Mouse (Mus musculus): Measurements from ENCODE around the gene Abca1. TPM values are rescaled to one million over a fixed set of nuclear protein-coding genes. Genes with fewer than 3 reads are reported as not detected.

Gene Abca1
- polyA plus RNA-seq, 1 experiment from 2014 or later = 6.8 TPM

DNA sequence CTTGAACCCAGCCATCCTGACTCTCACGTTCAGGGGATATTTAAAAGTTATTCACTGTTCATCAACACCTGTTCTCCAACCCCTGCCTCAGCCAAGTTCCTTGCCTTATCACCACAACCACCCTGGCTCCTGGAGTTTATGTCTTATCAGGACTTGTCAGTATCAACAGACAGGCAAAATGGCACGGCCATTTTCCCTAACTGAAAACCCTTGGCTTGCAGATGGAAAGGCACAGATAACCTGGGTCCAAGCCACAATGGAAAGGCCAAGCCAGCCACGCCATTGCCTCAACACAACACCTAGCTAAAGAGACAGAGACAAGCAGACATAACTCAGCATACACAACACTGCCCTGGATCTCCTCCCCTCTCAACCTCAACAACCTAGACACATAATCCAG is 38.6 kb downstream of the Abca1 start:
- Histone ChIP-seq H3K9me3 (no peaks in the 10 kb centered on the region), H3K27me3 (no peaks in the 10 kb centered on the region), H3K9ac (replicated peaks) (no peak overlapping the region), H3K4me3 (replicated peaks) (no peak overlapping the region), H3K36me3 (peaks cover 4% of the 10 kb centered on the region), H3K4me2 (no peak overlapping the region), H3K27ac (no peak overlapping the region), H3K4me1 (replicated peaks) (0 out of 2 replicates have a peak, but pooled peaks cover 3% of the 10 kb centered on the region)
- ATAC-seq (ENCODE audit: insufficient number of reproducible peaks, insufficient read depth, low FRiP score, low TSS enrichment, low read depth) = no peak
- WGBS = 88% methylated on average over 3 of the region's 3 CpGs

DNA sequence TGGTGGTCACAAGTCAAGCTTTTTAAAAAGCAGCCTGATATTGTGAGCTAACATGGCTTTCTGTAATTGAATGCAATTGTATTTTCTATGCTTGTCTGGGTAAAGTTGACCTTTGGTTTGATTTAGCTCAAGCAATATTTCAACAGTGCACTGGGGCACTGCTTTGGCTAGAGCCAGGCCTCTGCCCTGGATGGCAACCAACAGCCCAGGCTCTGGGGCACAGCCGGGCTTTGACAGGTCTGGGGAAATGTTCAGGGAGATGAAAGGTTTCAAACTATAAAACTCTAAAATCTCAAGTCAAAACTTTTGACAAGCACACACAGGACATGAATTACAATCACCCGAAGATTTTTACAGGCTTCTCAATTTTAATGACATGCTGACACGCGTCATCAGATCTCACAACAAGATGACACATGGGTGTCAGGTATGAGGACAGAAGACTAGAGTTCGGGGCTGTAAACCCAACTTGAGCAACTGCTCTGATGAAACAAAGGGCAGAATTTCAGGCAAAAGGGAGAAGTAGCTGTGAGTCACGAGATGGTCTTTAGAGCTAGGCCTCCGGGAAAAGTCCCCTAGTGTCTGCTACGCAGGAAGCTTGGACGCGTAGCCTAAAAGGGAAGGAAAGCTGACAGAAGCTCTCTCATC is 39.5 kb downstream of the Abca1 start:
- Histone ChIP-seq H3K4me2 (no peak overlapping the region), H3K4me3 (replicated peaks) (no peak overlapping the region), H3K9me3 (no peaks in the 10 kb centered on the region), H3K4me1 (replicated peaks) (peaks cover 12% of the 10 kb centered on the region; the same call in 1 of the 2 replicates), H3K9ac (replicated peaks) (no peak overlapping the region), H3K27me3 (no peaks in the 10 kb centered on the region), H3K36me3 (no peaks in the 10 kb centered on the region), H3K27ac (no peak overlapping the region)
- no peak for ATAC-seq (ENCODE audit: insufficient number of reproducible peaks, insufficient read depth, low FRiP score, low TSS enrichment, low read depth)
- WGBS = 81% methylated on average over 10 of the region's 10 CpGs

DNA sequence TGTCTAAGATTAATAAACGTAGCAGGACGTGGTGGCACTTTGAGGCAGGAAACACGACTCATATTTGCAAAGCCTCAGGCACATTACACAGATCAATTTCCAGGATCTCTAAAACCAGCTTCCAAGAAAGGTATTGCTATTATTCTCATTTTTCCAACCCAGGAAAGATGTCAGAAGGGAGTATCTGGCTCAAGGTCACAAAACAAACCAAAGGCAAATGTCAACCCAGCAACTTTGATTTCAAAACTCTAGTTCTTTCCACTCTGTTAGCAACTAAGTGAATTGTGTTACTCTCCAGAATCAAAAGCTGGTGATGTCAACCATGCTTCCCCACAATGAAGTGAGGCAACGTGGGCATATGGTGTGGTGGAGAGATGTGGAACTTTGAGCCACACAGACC is 41.1 kb downstream of the Abca1 start:
- WGBS = 63% methylated on average over 4 of the region's 4 CpGs
- no peak overlapping the region for H3K27ac ChIP-seq
- H3K9me3 ChIP-seq = no peaks in the 10 kb centered on the region
- no peak for ATAC-seq (ENCODE audit: insufficient number of reproducible peaks, insufficient read depth, low FRiP score, low TSS enrichment, low read depth)
- peaks cover 2% of the 10 kb centered on the region; the same call in 1 of the 2 replicates for H3K36me3 ChIP-seq
- H3K4me3 ChIP-seq (replicated peaks) = no peak overlapping the region
- no peaks in the 10 kb centered on the region for H3K27me3 ChIP-seq
- H3K4me2 ChIP-seq = no peak overlapping the region
- H3K9ac ChIP-seq (replicated peaks) = no peak overlapping the region
- peaks cover 12% of the 10 kb centered on the region; the same call in 1 of the 2 replicates for H3K4me1 ChIP-seq (replicated peaks)

- ATAC-seq (ENCODE audit: insufficient number of reproducible peaks, insufficient read depth, low FRiP score, low TSS enrichment, low read depth) = no peak
- no peak overlapping the region for H3K4me3 ChIP-seq (replicated peaks)
- no peaks in the 10 kb centered on the region for H3K27me3 ChIP-seq
- H3K9ac ChIP-seq (replicated peaks) = no peak overlapping the region
- H3K27ac ChIP-seq = no peak overlapping the region
- H3K36me3 ChIP-seq = peaks cover 9% of the 10 kb centered on the region
- H3K9me3 ChIP-seq = no peaks in the 10 kb centered on the region
- peaks cover 12% of the 10 kb centered on the region; the same call in 1 of the 2 replicates for H3K4me1 ChIP-seq (replicated peaks)
- H3K4me2 ChIP-seq = no peak overlapping the region
These were observed 42.1 kb downstream of the Abca1 start for GRCm38 (mm10) chr4:53117610-53118009.

DNA sequence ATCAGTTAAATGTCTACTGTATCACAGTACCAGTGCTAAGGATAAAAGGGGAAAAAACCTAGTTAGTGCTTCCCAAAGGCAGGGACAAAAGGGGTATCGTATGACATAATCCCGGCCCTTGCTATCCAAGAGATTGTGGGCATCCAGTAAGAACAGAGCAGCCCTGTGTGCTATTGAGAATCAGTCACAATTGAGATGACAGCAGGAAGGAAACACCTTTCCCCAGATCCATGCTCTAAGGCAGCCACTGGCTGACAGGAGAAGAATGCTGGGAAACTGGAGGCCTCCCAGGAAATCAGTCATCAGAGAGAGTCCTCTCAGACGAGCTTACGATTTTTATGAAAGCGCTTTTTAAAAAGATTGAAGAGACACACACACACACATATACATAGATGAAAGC is 42.6 kb downstream of the Abca1 start:
- no peak overlapping the region for H3K27ac ChIP-seq
- H3K9me3 ChIP-seq = no peaks in the 10 kb centered on the region
- H3K4me2 ChIP-seq = no peak overlapping the region
- no peak overlapping the region for H3K9ac ChIP-seq (replicated peaks)
- H3K27me3 ChIP-seq = no peaks in the 10 kb centered on the region
- WGBS = 70% methylated on average over 5 of the region's 5 CpGs
- ATAC-seq (ENCODE audit: insufficient number of reproducible peaks, insufficient read depth, low FRiP score, low TSS enrichment, low read depth) = no peak
- H3K4me3 ChIP-seq (replicated peaks) = no peak overlapping the region
- H3K4me1 ChIP-seq (replicated peaks) = peaks cover 12% of the 10 kb centered on the region; the same call in 1 of the 2 replicates
- H3K36me3 ChIP-seq = peaks cover 9% of the 10 kb centered on the region

DNA sequence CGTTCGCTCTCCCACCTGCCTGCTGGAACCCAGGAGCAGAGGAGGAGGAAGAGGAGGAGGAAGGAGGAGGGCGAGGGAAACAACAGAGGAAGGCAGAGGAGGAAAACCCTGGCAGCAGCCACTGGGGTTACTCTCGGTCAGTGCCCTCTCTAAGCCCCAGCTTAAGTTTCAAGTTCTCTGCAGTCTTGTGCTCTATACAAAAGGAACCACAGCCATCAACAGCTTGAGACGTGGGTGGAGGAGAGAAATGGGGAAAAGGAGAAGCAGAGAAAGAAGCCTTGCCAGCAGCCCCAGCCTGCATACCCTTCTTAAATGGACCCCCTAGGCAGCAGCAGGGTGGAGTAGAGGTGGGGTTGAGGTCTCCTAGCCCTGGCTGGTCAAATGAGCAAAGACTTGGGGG is 43.8 kb downstream of the Abca1 start:
- H3K36me3 ChIP-seq = peaks cover 9% of the 10 kb centered on the region
- H3K27ac ChIP-seq = no peak overlapping the region
- 52% methylated on average over 3 of the region's 5 CpGs for WGBS
- H3K4me2 ChIP-seq = no peak overlapping the region
- no peak overlapping the region for H3K4me3 ChIP-seq (replicated peaks)
- ATAC-seq (ENCODE audit: insufficient number of reproducible peaks, insufficient read depth, low FRiP score, low TSS enrichment, low read depth) = no peak
- H3K9me3 ChIP-seq = no peaks in the 10 kb centered on the region
- no peaks in the 10 kb centered on the region for H3K27me3 ChIP-seq
- H3K4me1 ChIP-seq (replicated peaks) = peaks cover 12% of the 10 kb centered on the region; the same call in 1 of the 2 replicates
- no peak overlapping the region for H3K9ac ChIP-seq (replicated peaks)

- Histone ChIP-seq H3K4me1 (replicated peaks) (peaks cover 12% of the 10 kb centered on the region; the same call in 1 of the 2 replicates), H3K27me3 (no peaks in the 10 kb centered on the region), H3K27ac (no peak overlapping the region), H3K4me2 (no peak overlapping the region), H3K9ac (replicated peaks) (no peak overlapping the region), H3K4me3 (replicated peaks) (no peak overlapping the region), H3K9me3 (no peaks in the 10 kb centered on the region), H3K36me3 (peaks cover 9% of the 10 kb centered on the region)
- ATAC-seq (ENCODE audit: insufficient number of reproducible peaks, insufficient read depth, low FRiP score, low TSS enrichment, low read depth) = no peak
- WGBS = 64% methylated on average over 4 of the region's 4 CpGs
These were observed 44.3 kb downstream of the Abca1 start for GRCm38 (mm10) chr4:53115410-53115809.

GRCm38 (mm10) chr4:53111919-53112355 is 47.8 kb downstream of the Abca1 start:
- Histone ChIP-seq H3K4me1 (replicated peaks) (peaks cover 9% of the 10 kb centered on the region; the same call in 1 of the 2 replicates), H3K27me3 (no peaks in the 10 kb centered on the region), H3K4me2 (no peak overlapping the region), H3K9ac (replicated peaks) (no peak overlapping the region), H3K4me3 (replicated peaks) (no peak overlapping the region), H3K27ac (no peak overlapping the region), H3K36me3 (peaks cover 12% of the 10 kb centered on the region), H3K9me3 (no peaks in the 10 kb centered on the region)
- WGBS = 66% methylated on average over 4 of the region's 4 CpGs
- no peak for ATAC-seq (ENCODE audit: insufficient number of reproducible peaks, insufficient read depth, low FRiP score, low TSS enrichment, low read depth)

DNA sequence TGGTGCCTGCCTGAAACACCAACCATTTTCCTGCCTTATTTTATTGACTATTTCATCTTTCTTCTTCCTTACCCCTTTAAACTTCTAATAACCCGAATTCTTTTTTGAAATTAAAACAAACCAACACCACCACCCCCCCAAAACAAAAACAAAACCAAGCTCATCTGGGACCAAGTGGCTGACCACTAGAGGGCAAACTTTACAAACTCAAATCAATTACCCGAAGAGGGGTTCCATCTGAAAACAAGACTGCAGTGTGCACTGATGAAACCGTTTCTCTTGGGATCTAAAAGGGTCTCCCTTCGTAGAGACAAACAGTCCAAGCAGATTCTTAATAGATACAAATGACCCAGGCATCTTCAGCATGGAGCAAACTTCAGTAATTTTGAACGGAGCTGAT is 49.3 kb downstream of the Abca1 start:
- 36% methylated on average over 5 of the region's 5 CpGs for WGBS
- no peak overlapping the region for H3K9ac ChIP-seq (replicated peaks)

GRCm38 (mm10) chr4:53109381-53109928 is 50.2 kb downstream of the Abca1 start:
- 71% methylated on average over 9 of the region's 9 CpGs for WGBS
- ATAC-seq (ENCODE audit: insufficient number of reproducible peaks, insufficient read depth, low FRiP score, low TSS enrichment, low read depth) = no peak
- H3K4me3 ChIP-seq (replicated peaks) = no peak overlapping the region

More for the DNA sequence above, 49.3 kb downstream of the Abca1 start:
- H3K9me3 ChIP-seq = no peaks in the 10 kb centered on the region
- peaks cover 12% of the 10 kb centered on the region for H3K36me3 ChIP-seq
- ATAC-seq (ENCODE audit: insufficient number of reproducible peaks, insufficient read depth, low FRiP score, low TSS enrichment, low read depth) = no peak
- no peak overlapping the region for H3K4me3 ChIP-seq (replicated peaks)
- no peaks in the 10 kb centered on the region for H3K27me3 ChIP-seq
- H3K27ac ChIP-seq = no peak overlapping the region
- peaks cover 2% of the 10 kb centered on the region; the same call in 1 of the 2 replicates for H3K4me1 ChIP-seq (replicated peaks)
- H3K4me2 ChIP-seq = no peak overlapping the region

DNA sequence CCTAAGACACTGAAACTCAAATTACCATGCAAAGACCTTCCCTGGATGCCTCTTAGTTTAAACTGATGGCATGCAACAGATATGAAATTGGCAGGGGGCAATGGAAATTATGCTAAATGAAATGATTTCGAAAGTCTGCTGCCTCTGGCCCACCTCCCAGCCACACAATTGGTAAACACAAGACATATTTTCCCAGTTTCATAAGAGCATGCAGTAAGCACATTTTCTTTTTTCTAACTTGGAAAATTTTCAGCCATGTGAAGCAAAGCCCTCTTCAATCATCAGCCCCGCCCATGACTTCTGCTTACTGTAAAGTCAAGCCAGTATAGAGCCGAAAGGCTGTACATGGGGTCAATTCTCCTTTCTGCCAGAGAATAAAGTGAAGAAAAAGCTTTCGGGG is 51.5 kb downstream of the Abca1 start:
- no peak for ATAC-seq (ENCODE audit: insufficient number of reproducible peaks, insufficient read depth, low FRiP score, low TSS enrichment, low read depth)

More at GRCm38 (mm10) chr4:53109381-53109928, 50.2 kb downstream of the Abca1 start:
- Histone ChIP-seq H3K27me3 (no peaks in the 10 kb centered on the region), H3K27ac (no peak overlapping the region), H3K4me1 (replicated peaks) (no peaks in the 10 kb centered on the region), H3K36me3 (peaks cover 16% of the 10 kb centered on the region), H3K9ac (replicated peaks) (no peak overlapping the region), H3K9me3 (no peaks in the 10 kb centered on the region), H3K4me2 (no peak overlapping the region)

More for the DNA sequence above, 51.5 kb downstream of the Abca1 start:
- no peak overlapping the region for H3K27ac ChIP-seq
- no peak overlapping the region for H3K9ac ChIP-seq (replicated peaks)
- no peak overlapping the region for H3K4me2 ChIP-seq
- whole genome bisulfite sequencing = 86% methylated on average over 4 of the region's 4 CpGs
- no peaks in the 10 kb centered on the region for H3K4me1 ChIP-seq (replicated peaks)
- peaks cover 9% of the 10 kb centered on the region for H3K36me3 ChIP-seq
- H3K27me3 ChIP-seq = no peaks in the 10 kb centered on the region
- H3K4me3 ChIP-seq (replicated peaks) = no peak overlapping the region
- H3K9me3 ChIP-seq = no peaks in the 10 kb centered on the region

All from limb, embryonic 12.5 days (tissue).